Mouse (Mus musculus) liver, embryonic 14.5 days (tissue): ENCODE measurements around the gene Ell. TPM values are rescaled to one million over a fixed set of nuclear protein-coding genes. Genes with fewer than 3 reads are reported as not detected.

ENCODE experiments used
- ATAC-seq: fragments of 200-750 bp; cut with Nextera tagmentation; 2 replicates; pipeline ENCODE4 v1.8.0; 2017; ENCODE audit warnings: moderate number of reproducible peaks, mild to moderate bottlenecking, moderate library complexity; ENCODE audit not compliant: insufficient read depth
- DNase-seq, 3 experiments: peaks; one replicate each; pipeline ENCODE4 v3.0.0-alpha.2; 2012 to 2013; ENCODE audit warnings: low read depth in 3 of 3, low spot score in 3 of 3
- H3K27ac ChIP-seq: fragments of 300-500 bp; sonication (generic); 2 replicates; pipeline ENCODE4 v1.5.1; 2014; ENCODE audit warnings: moderate library complexity, mild to moderate bottlenecking, control low read depth, inconsistent platforms
- H3K27me3 ChIP-seq: fragments of 300-500 bp; sonication (generic); 2 replicates; pipeline ENCODE4 v1.6.1; 2014; ENCODE audit warnings: mild to moderate bottlenecking, low read length, moderate library complexity; ENCODE audit not compliant: control insufficient read depth, insufficient read depth
- H3K36me3 ChIP-seq: fragments of 300-500 bp; sonication (generic); replicated peaks from 2 replicates; pipeline ENCODE4 v1.6.1; 2014; ENCODE audit warnings: low read depth; ENCODE audit not compliant: control insufficient read depth, insufficient read depth
- H3K4me1 ChIP-seq, 2 experiments: fragments of 200-500 bp in 1 of 2; fragments of 300-500 bp in 1 of 2; sonication (generic) in 1 of 2; replicated peaks; 2 replicates each; pipeline ENCODE4 v1.6.1; 2012 to 2014; ENCODE audit warnings: antibody characterized with exemption in 1 of 2, inconsistent platforms in 1 of 2, low read length in 1 of 2; ENCODE audit not compliant: control insufficient read depth in 2 of 2, insufficient read depth in 2 of 2
- H3K4me2 ChIP-seq: fragments of 300-500 bp; sonication (generic); 2 replicates; pipeline ENCODE4 v1.6.1; 2014; ENCODE audit warnings: low read depth, mild to moderate bottlenecking, control low read depth, moderate library complexity
- H3K4me3 ChIP-seq, 2 experiments: fragments of 200-500 bp in 1 of 2; fragments of 300-500 bp in 1 of 2; sonication (generic) in 1 of 2; 2 replicates each; pipeline ENCODE4 v1.5.1; 2012 to 2014; ENCODE audit warnings: low read depth in 2 of 2, low read length in 2 of 2, mild to moderate bottlenecking in 2 of 2, control low read depth in 1 of 2, inconsistent platforms in 1 of 2, moderate library complexity in 1 of 2; ENCODE audit not compliant: insufficient read depth in 1 of 2
- H3K9ac ChIP-seq: fragments of 300-500 bp; sonication (generic); replicated peaks from 2 replicates; pipeline ENCODE4 v1.6.1; 2014; ENCODE audit warnings: mild to moderate bottlenecking, control low read depth, moderate library complexity
- H3K9me3 ChIP-seq: fragments of 300-500 bp; sonication (generic); 2 replicates; pipeline ENCODE4 v1.6.1; 2016; ENCODE audit warnings: low read length, mixed read lengths; ENCODE audit not compliant: control insufficient read depth
- CTCF ChIP-seq: IDR thresholded peaks from 2 replicates; pipeline ENCODE4 v1.5.1; 2016; ENCODE audit warnings: antibody characterized with exemption, low read depth, control low read depth
- EP300 ChIP-seq: IDR thresholded peaks from 2 replicates; pipeline ENCODE4 v1.6.1; 2016; ENCODE audit warnings: antibody characterized with exemption, low read depth
- WGBS: fragments of 180-500 bp; shearing (Covaris S2); extraction: QIAGEN DNeasy Blood & Tissue Kit; methylation state at CpG from one replicate; pipeline ENCODE4 v1.1.7; 2014; ENCODE audit not compliant: insufficient replicate concordance; 5-methylcytosine and 5-hydroxymethylcytosine counted together
- polyA plus RNA-seq, 2 experiments: library from polyadenylated mRNA; depleted of rRNA in 1 of 2; stranded (reverse) in 1 of 2; unstranded in 1 of 2; fragments of >200 nt; fragmentation: Nextera tagmentation in 1 of 2; extraction: Ambion mirVana in 1 of 2; gene quantifications; 2 replicates each; pipeline versions ENCODE4 v1.2.1 to v1.2.3; 2012 to 2014

The Ell gene
- polyA plus RNA-seq, 2 experiments, result 7.7 to 8.9 TPM

DNA sequence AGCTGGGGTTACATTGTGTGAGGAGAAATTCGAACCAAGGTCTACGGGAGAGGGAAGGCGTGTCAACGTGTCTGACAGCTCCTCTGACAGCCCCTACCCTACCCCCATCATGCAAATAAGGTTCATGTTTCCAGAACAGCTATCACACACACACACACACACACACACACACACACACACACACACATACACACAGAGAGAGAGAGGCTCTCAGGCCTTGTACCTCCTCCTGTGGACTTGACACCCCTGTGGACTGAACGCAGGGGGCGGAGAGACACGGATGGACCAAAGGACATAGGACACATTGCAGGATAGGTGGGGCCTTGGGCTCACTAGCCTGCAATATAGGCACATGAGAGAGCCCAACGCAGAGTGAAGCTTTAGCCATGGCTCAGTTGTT lies 97.6 kb downstream of the Ell start:
- H3K36me3 ChIP-seq, result no peaks in the 10 kb centered on the region
- H3K9me3 ChIP-seq, result no peaks in the 10 kb centered on the region
- H3K4me2 ChIP-seq, result no peak overlapping the region
- DNase-seq, result no peak
- 52% methylated on average over 8 of the region's 8 CpGs for WGBS
- no peaks in the 10 kb centered on the region for H3K27me3 ChIP-seq
- peak; percentile 64 for ATAC-seq
- H3K9ac ChIP-seq, result no peak overlapping the region
- H3K4me1 ChIP-seq, result peaks cover 15 to 34% of the 10 kb centered on the region in 2 experiments
- H3K4me3 ChIP-seq, result no peak overlapping the region
- no peak overlapping the region for H3K27ac ChIP-seq
- no peak for TF ChIP-seq EP300

DNA sequence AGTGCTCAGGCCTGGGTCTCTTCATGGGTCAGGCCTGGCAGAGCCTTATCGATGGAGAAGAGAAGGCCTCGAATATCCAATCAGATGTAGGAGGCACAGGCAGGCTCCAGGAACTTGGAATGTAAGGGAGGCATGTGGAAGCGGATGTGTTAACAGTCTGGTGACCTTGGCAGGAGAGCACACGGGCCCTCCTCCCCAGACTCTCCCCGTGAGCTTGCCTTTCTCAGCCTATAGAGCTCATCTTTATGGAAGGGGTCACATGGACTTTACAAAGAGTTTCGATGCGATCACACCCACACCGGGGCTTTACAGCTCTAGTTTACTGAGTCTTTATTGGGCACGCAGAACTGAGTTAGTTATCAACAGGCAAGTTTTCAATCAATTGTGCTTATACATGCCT lies 99.5 kb downstream of the Ell start:
- Histone ChIP-seq H3K4me2 (no peak overlapping the region), H3K4me3 (no peak overlapping the region), H3K4me1 (peaks cover 15 to 32% of the 10 kb centered on the region in 2 experiments), H3K9ac (no peak overlapping the region), H3K27ac (no peak overlapping the region), H3K36me3 (no peaks in the 10 kb centered on the region), H3K27me3 (no peaks in the 10 kb centered on the region), H3K9me3 (no peaks in the 10 kb centered on the region)
- DNase-seq, result no peak
- no peak for ATAC-seq
- 79% methylated on average over 9 of the region's 9 CpGs for WGBS
- no peak for TF ChIP-seq EP300
- no peak for TF ChIP-seq CTCF

Other genes starting within 250 kb of the Ell start
- 17.9 and 20.3 TPM in 2 replicates for gene Ddx49, start 237.0 kb upstream of the Ell start, polyA plus RNA-seq (2012; rRNA removed)
- 20.8 and 22.3 TPM in 2 replicates for gene Ddx49, start 237.0 kb upstream of the Ell start, polyA plus RNA-seq (2014; fragmentation: Nextera tagmentation; extraction: Ambion mirVana)
- gene Cope, start 236.9 kb upstream of the Ell start, polyA plus RNA-seq (2012; rRNA removed), result 138 and 180 TPM in 2 replicates
- 164 and 171 TPM in 2 replicates for gene Cope, start 236.9 kb upstream of the Ell start, polyA plus RNA-seq (2014; fragmentation: Nextera tagmentation; extraction: Ambion mirVana)
- 0.09 and 0.14 TPM in 2 replicates for gene Cers1, start 223.7 kb upstream of the Ell start, polyA plus RNA-seq (2012; rRNA removed)
- not detected in 2 replicates for gene Cers1, start 223.7 kb upstream of the Ell start, polyA plus RNA-seq (2014; fragmentation: Nextera tagmentation; extraction: Ambion mirVana)
- 0.16 and 0.22 TPM in 2 replicates for gene Gdf1, start 209.6 kb upstream of the Ell start, polyA plus RNA-seq (2012; rRNA removed)
- gene Gdf1, start 209.6 kb upstream of the Ell start, polyA plus RNA-seq (2014; fragmentation: Nextera tagmentation; extraction: Ambion mirVana), result not detected in 2 replicates
- gene Upf1, start 186.2 kb upstream of the Ell start, polyA plus RNA-seq (2012; rRNA removed), result 12.3 and 14.1 TPM in 2 replicates
- 9.3 and 11.6 TPM in 2 replicates for gene Upf1, start 186.2 kb upstream of the Ell start, polyA plus RNA-seq (2014; fragmentation: Nextera tagmentation; extraction: Ambion mirVana)
- gene Comp, start 165.9 kb upstream of the Ell start, polyA plus RNA-seq (2012; rRNA removed), result 0.39 and 0.47 TPM in 2 replicates
- gene Comp, start 165.9 kb upstream of the Ell start, polyA plus RNA-seq (2014; fragmentation: Nextera tagmentation; extraction: Ambion mirVana), result 0.29 and 0.85 TPM in 2 replicates
- gene Crtc1, start 99.9 kb upstream of the Ell start, polyA plus RNA-seq (2012; rRNA removed), result 3.9 and 4.5 TPM in 2 replicates
- 2.9 and 3.9 TPM in 2 replicates for gene Crtc1, start 99.9 kb upstream of the Ell start, polyA plus RNA-seq (2014; fragmentation: Nextera tagmentation; extraction: Ambion mirVana)
- gene Klhl26, start 62.5 kb upstream of the Ell start, polyA plus RNA-seq (2012; rRNA removed), result 6.5 and 7.1 TPM in 2 replicates
- gene Klhl26, start 62.5 kb upstream of the Ell start, polyA plus RNA-seq (2014; fragmentation: Nextera tagmentation; extraction: Ambion mirVana), result 5.0 and 6.0 TPM in 2 replicates
- gene Tmem59l, start 52.1 kb upstream of the Ell start, polyA plus RNA-seq (2012; rRNA removed), result 0.03 and 0.09 TPM in 2 replicates
- not detected in 2 replicates for gene Tmem59l, start 52.1 kb upstream of the Ell start, polyA plus RNA-seq (2014; fragmentation: Nextera tagmentation; extraction: Ambion mirVana)
- 1.5 and 1.9 TPM in 2 replicates for gene Crlf1, start 46.3 kb upstream of the Ell start, polyA plus RNA-seq (2012; rRNA removed)
- gene Crlf1, start 46.3 kb upstream of the Ell start, polyA plus RNA-seq (2014; fragmentation: Nextera tagmentation; extraction: Ambion mirVana), result 3.7 and 4.0 TPM in 2 replicates
- gene Rex1bd, start 32.7 kb upstream of the Ell start, polyA plus RNA-seq (2012; rRNA removed), result 55.1 and 71.6 TPM in 2 replicates
- 72.0 and 74.2 TPM in 2 replicates for gene Rex1bd, start 32.7 kb upstream of the Ell start, polyA plus RNA-seq (2014; fragmentation: Nextera tagmentation; extraction: Ambion mirVana)
- 553 and 870 TPM in 2 replicates for gene Uba52, start 28.7 kb upstream of the Ell start, polyA plus RNA-seq (2012; rRNA removed)
- 738 and 773 TPM in 2 replicates for gene Uba52, start 28.7 kb upstream of the Ell start, polyA plus RNA-seq (2014; fragmentation: Nextera tagmentation; extraction: Ambion mirVana)
- 140 and 149 TPM in 2 replicates for gene Fkbp8, start 11.7 kb upstream of the Ell start, polyA plus RNA-seq (2012; rRNA removed)
- 114 and 135 TPM in 2 replicates for gene Fkbp8, start 11.7 kb upstream of the Ell start, polyA plus RNA-seq (2014; fragmentation: Nextera tagmentation; extraction: Ambion mirVana)
- gene Kxd1, start 11.5 kb upstream of the Ell start, polyA plus RNA-seq (2012; rRNA removed), result 28.9 and 30.8 TPM in 2 replicates
- 32.6 and 33.3 TPM in 2 replicates for gene Kxd1, start 11.5 kb upstream of the Ell start, polyA plus RNA-seq (2014; fragmentation: Nextera tagmentation; extraction: Ambion mirVana)
- gene Isyna1, start 54.9 kb downstream of the Ell start, polyA plus RNA-seq (2012; rRNA removed), result 61.3 and 62.4 TPM in 2 replicates
- 30.2 and 34.2 TPM in 2 replicates for gene Isyna1, start 54.9 kb downstream of the Ell start, polyA plus RNA-seq (2014; fragmentation: Nextera tagmentation; extraction: Ambion mirVana)
- gene Ssbp4, start 69.4 kb downstream of the Ell start, polyA plus RNA-seq (2012; rRNA removed), result 36.3 and 50.8 TPM in 2 replicates
- 49.5 and 61.7 TPM in 2 replicates for gene Ssbp4, start 69.4 kb downstream of the Ell start, polyA plus RNA-seq (2014; fragmentation: Nextera tagmentation; extraction: Ambion mirVana)
- 4.3 and 5.3 TPM in 2 replicates for gene Lrrc25, start 76.7 kb downstream of the Ell start, polyA plus RNA-seq (2012; rRNA removed)
- 4.7 TPM in 2 replicates for gene Lrrc25, start 76.7 kb downstream of the Ell start, polyA plus RNA-seq (2014; fragmentation: Nextera tagmentation; extraction: Ambion mirVana)
- gene Gdf15, start 93.0 kb downstream of the Ell start, polyA plus RNA-seq (2012; rRNA removed), result 6.3 and 9.0 TPM in 2 replicates
- 1.2 and 2.8 TPM in 2 replicates for gene Gdf15, start 93.0 kb downstream of the Ell start, polyA plus RNA-seq (2014; fragmentation: Nextera tagmentation; extraction: Ambion mirVana)
- 7.6 and 8.6 TPM in 2 replicates for gene Pgpep1, start 120.9 kb downstream of the Ell start, polyA plus RNA-seq (2012; rRNA removed)
- 19.8 and 23.5 TPM in 2 replicates for gene Pgpep1, start 120.9 kb downstream of the Ell start, polyA plus RNA-seq (2014; fragmentation: Nextera tagmentation; extraction: Ambion mirVana)
- 134 and 478 TPM in 2 replicates for gene Lsm4, start 133.8 kb downstream of the Ell start, polyA plus RNA-seq (2012; rRNA removed)
- 160 and 176 TPM in 2 replicates for gene Lsm4, start 133.8 kb downstream of the Ell start, polyA plus RNA-seq (2014; fragmentation: Nextera tagmentation; extraction: Ambion mirVana)
- gene Jund, start 159.5 kb downstream of the Ell start, polyA plus RNA-seq (2012; rRNA removed), result 28.4 and 29.4 TPM in 2 replicates
- 20.3 and 21.8 TPM in 2 replicates for gene Jund, start 159.5 kb downstream of the Ell start, polyA plus RNA-seq (2014; fragmentation: Nextera tagmentation; extraction: Ambion mirVana)
- not detected in 2 replicates for gene Iqcn, start 164.0 kb downstream of the Ell start, polyA plus RNA-seq (2012; rRNA removed)
- not detected in 2 replicates for gene Iqcn, start 164.0 kb downstream of the Ell start, polyA plus RNA-seq (2014; fragmentation: Nextera tagmentation; extraction: Ambion mirVana)
- gene Gm3336, start 179.1 kb downstream of the Ell start, polyA plus RNA-seq (2012; rRNA removed), result 0.04 TPM in 1 of 2 replicates, not detected in the other
- 0.11 TPM in 2 replicates for gene Gm3336, start 179.1 kb downstream of the Ell start, polyA plus RNA-seq (2014; fragmentation: Nextera tagmentation; extraction: Ambion mirVana)
- 1.6 TPM in 2 replicates for gene Pde4c, start 184.3 kb downstream of the Ell start, polyA plus RNA-seq (2012; rRNA removed)
- gene Pde4c, start 184.3 kb downstream of the Ell start, polyA plus RNA-seq (2014; fragmentation: Nextera tagmentation; extraction: Ambion mirVana), result 0.34 and 0.74 TPM in 2 replicates
- 2.7 and 3.2 TPM in 2 replicates for gene Rab3a, start 215.2 kb downstream of the Ell start, polyA plus RNA-seq (2012; rRNA removed)
- gene Rab3a, start 215.2 kb downstream of the Ell start, polyA plus RNA-seq (2014; fragmentation: Nextera tagmentation; extraction: Ambion mirVana), result 1.6 and 2.4 TPM in 2 replicates
- 25.3 and 28.5 TPM in 2 replicates for gene Mpv17l2, start 221.5 kb downstream of the Ell start, polyA plus RNA-seq (2012; rRNA removed)
- gene Mpv17l2, start 221.5 kb downstream of the Ell start, polyA plus RNA-seq (2014; fragmentation: Nextera tagmentation; extraction: Ambion mirVana), result 39.8 and 41.5 TPM in 2 replicates
- 13.2 and 17.5 TPM in 2 replicates for gene Pik3r2, start 237.3 kb downstream of the Ell start, polyA plus RNA-seq (2012; rRNA removed)
- gene Pik3r2, start 237.3 kb downstream of the Ell start, polyA plus RNA-seq (2014; fragmentation: Nextera tagmentation; extraction: Ambion mirVana), result 8.2 and 12.0 TPM in 2 replicates